Mouse (Mus musculus) mammary gland, adult 2 months (tissue): Measurements from ENCODE around the gene Lrrc8c. TPM values are rescaled to one million over a fixed set of nuclear protein-coding genes. Genes with fewer than 3 reads are reported as not detected.

ENCODE experiments used
- polyA plus RNA-seq: library from polyadenylated mRNA; depleted of rRNA; stranded (reverse); fragments of >200 nt; gene quantifications from 2 replicates; pipeline ENCODE4 v1.2.3, GENCODE M21; 2012; ENCODE audit warnings: low replicate concordance; rRNA removed

Gene Lrrc8c
- polyA plus RNA-seq, result 32.4 and 32.5 TPM in 2 replicates

GRCm38 (mm10) chr5:105519096-105519975 lies at the start of gene Lrrc8c:
Gene Lrrc8c, plus strand, starts transcription at chr5:105519388.

Other genes with a start within 250 kb of the Lrrc8c start
- 2.0 and 6.3 TPM in 2 replicates for gene Gm43302, start 225.7 kb upstream of the Lrrc8c start, polyA plus RNA-seq
- gene Gbp6, start 225.7 kb upstream of the Lrrc8c start, polyA plus RNA-seq, result 7.0 and 8.9 TPM in 2 replicates
- 6.9 and 8.6 TPM in 2 replicates for gene Lrrc8b, start 103.6 kb upstream of the Lrrc8c start, polyA plus RNA-seq
- 8.5 and 9.5 TPM in 2 replicates for gene Lrrc8d, start 180.6 kb downstream of the Lrrc8c start, polyA plus RNA-seq